Mouse (Mus musculus) ES-E14 (cell line): Measurements from ENCODE around the gene Cenpi.

Experiments used
- CHD2 ChIP-seq: IDR thresholded peaks from 2 replicates; pipeline ENCODE4 v1.6.1; 2014; ENCODE audit warnings: mild to moderate bottlenecking, low read depth, low read length, inconsistent platforms
- ZNF384 ChIP-seq: IDR thresholded peaks from 2 replicates; pipeline ENCODE4 v1.6.1; 2012; ENCODE audit warnings: low read depth, low read length, inconsistent platforms

DNA sequence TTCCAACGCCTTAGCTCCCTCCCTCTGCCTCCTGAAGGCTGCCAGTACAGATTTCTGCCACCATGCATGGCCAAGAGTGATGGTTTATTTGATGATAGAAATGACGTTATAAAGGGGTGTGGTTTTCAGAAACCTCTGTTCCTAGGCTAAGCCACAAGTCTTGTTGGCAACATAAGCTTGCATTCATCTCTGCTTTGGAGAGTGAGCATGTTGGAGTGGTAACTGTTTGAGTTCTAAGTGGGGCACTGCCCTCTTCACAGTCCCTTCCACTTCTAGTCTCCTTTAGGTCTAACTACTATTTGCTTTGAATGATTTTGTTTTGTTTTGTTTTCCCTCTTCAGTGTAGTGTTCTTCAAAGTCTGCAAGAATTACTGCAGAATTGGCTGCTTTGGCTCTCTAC is 34.9 kb downstream of the Cenpi start:
- TF ChIP-seq CHD2: no peak
- no peak for TF ChIP-seq ZNF384
